Mouse (Mus musculus) left cerebral cortex, adult 2 months (tissue): ENCODE measurements around the gene Stx16. TPM values are rescaled to one million over a fixed set of nuclear protein-coding genes. Genes with fewer than 3 reads are reported as not detected.
A peak's percentile ranks its signal among the peaks of the same experiment; 100 is the strongest.

Source experiments
- DNase-seq, 2 experiments: peaks; one replicate each; pipeline ENCODE4 v3.0.0; 2021 to 2022; ENCODE audit warnings: low spot score in 2 of 2, mixed read lengths in 1 of 2; ENCODE audit errors: extremely low spot score in 1 of 2
- H3K27ac ChIP-seq: fragments of 200-600 bp; 2 replicates; pipeline ENCODE4 v1.8.1; 2022
- H3K4me3 ChIP-seq: fragments of 200-600 bp; 2 replicates; pipeline ENCODE4 v1.8.1; 2022
- CTCF ChIP-seq: fragments of 200-600 bp; IDR thresholded peaks from 2 replicates; pipeline ENCODE4 v1.8.1; 2022; ENCODE audit warnings: antibody characterized with exemption, mild to moderate bottlenecking, moderate library complexity
- intact Hi-C: fragments of 180-260 bp; cut with DNase I; formaldehyde crosslinking; loops from one replicate; pipeline ENCODE4 v1.15.1; 2025
- total RNA-seq, 2 experiments: library from RNA; stranded (reverse); gene quantifications; 2 replicates each; pipeline ENCODE4 v1.2.3; 2021

Stx16 gene
- total RNA-seq, 2 experiments from 2014 or later, result 57.5 to 62.2 TPM

DNA sequence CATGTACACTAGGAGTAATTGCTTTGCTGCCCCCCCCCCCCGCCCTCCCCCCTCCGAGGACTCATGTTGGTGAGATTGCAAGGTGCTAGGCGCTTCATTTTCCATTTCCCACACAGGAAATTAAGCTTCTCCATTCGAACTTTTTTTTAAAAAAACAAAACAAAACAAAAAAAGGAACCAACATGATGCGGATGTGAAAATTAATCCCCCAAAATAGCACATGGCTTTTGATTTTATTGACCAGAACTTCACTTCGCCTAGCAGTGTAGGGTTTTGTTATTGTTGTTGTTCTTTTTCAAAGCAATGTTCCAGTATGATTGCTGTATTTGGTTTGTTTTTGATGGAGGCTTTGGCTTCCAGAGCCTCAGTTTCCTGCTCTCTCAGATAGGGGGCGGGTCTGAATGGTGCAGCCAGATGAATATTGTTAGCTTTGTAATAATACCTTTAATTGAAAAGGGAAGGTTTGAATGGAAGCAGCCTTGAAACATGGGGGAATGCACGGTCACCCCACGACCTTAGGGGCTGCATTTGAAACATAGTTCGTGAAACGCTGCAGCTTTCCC, 1.7 kb downstream of the Stx16 start:
- H3K4me3 ChIP-seq, result peak overlapping the region; percentile 22
- intact Hi-C loops, result loop anchor here (2.0 to 10.0 kb wide), 3 partner anchors 219 to 491 kb away; no protein-coding TSS in a partner anchor
- no peak overlapping the region for H3K27ac ChIP-seq
- no peak for DNase-seq
- TF ChIP-seq CTCF, result no peak; the same call in 1 of the 2 replicates

DNA sequence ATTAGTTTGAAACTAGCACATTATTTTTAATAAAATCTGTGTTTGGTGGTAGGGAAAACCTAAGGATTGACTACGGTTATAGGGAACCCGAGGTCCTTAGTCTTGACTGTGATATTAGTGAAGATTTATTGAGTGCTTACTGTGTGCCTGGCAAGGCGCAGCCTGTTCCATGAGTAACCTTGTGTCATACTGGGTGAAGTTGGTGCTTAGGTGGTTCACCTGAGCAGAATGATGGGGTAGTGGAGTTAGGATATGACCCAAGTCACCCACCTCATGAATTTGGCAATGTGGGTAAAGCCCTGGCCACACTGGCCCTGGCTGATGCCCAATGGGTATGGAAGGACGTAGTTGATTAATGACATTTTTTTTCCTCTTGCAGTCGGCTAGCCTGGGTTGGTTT, 5.7 kb downstream of the Stx16 start:
- no peak for DNase-seq
- no peak for TF ChIP-seq CTCF
- Histone ChIP-seq H3K4me3 (no peak overlapping the region), H3K27ac (no peak overlapping the region)
- intact Hi-C loops, result no loop called here

DNA sequence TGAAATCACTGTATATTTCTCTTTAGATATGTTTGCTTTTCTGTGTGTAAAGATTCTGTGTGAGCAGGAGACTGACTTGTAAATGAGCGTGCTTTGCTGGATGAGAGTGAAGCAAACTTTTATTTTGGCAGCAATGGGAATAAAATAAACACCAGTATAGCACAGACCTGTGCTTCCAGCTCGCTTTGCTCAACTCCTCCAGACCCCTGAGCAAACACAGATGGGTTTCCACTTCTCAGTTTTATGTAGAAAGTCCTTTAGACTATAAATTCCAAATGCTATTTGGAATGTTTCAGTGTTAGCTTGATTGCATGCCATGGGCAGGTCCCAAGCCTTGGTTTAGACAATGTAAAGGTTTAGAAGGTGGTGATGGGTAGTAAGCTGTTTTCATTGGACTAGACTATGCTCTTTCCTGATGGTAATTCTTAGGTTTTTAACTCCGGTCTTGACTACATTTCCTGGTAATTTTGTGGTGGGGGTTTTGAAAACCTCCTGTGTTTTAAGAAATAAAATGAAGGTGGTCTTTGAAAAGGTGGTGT, 6.3 kb downstream of the Stx16 start:
- no peak for DNase-seq

DNA sequence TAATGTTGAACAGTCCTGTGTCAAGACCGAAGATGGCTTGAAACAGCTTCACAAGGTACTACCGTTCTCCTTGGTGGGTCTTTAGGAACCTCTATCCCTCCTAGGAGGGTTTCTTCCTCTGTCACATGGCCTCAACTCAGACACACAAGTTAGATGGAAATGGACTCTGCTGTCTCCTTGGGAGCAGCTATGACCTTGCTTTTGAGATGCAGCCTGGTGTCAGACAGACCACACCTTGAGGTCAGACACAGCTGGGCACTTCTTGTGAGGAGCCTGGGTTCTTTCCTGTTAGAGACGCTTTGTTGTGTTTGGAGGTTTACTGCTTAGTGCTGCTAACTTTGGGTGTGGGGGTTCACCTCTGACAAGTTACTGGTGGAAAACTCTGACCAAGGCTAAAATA, 19.0 kb downstream of the Stx16 start:
- no peak for TF ChIP-seq CTCF
- Histone ChIP-seq H3K27ac (no peak overlapping the region), H3K4me3 (no peak overlapping the region)
- intact Hi-C loops, result no loop called here
- no peak for DNase-seq

More for the DNA sequence above, 6.3 kb downstream of the Stx16 start:
- no peak for TF ChIP-seq CTCF
- intact Hi-C loops, result no loop called here
- H3K4me3 ChIP-seq, result no peak overlapping the region
- H3K27ac ChIP-seq, result no peak overlapping the region

DNA sequence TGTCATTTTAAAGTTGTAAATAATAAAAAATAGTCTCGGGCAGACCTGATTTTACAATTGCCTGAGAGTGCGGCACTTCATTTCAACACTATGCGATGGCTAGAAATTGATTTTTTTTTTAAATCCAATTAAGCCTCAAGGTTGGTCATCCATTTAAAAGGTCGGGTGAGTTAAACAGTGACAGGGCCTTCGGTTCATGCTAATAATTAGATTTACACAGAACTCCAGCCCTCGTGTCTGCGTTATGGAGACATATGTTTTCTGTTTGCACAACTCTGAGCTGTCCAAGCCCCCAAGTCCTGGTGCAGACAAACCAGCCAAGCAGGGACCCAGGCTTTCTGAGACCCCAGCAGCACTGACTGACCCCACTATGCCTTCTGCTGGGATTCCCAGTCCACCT, 26.3 kb downstream of the Stx16 start:
- Histone ChIP-seq H3K4me3 (no peak overlapping the region), H3K27ac (no peak overlapping the region)
- TF ChIP-seq CTCF, result no peak
- no peak for DNase-seq
- intact Hi-C loops, result no loop called here

DNA sequence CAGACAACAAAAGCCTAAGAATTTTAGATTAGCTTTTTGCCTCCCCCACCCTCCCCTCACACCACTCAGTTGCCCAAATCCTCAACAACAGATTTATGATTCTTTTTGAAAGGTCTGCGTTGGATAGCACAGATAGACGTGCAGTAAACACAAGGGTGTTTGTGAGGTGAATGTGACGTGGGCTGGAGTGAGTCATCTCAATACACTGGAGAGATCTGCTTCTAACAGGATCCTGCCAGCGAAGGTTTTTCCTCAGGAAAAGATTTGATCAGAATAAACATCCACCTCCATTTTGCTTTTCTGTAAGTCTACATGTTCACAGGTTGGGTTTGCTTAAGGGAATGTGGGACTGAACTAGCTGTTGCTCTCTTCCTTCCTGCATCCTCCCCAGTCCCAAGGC, 27.4 kb downstream of the Stx16 start:
- intact Hi-C loops, result no loop called here
- H3K27ac ChIP-seq, result no peak overlapping the region
- no peak for TF ChIP-seq CTCF
- no peak for DNase-seq
- no peak overlapping the region for H3K4me3 ChIP-seq

DNA sequence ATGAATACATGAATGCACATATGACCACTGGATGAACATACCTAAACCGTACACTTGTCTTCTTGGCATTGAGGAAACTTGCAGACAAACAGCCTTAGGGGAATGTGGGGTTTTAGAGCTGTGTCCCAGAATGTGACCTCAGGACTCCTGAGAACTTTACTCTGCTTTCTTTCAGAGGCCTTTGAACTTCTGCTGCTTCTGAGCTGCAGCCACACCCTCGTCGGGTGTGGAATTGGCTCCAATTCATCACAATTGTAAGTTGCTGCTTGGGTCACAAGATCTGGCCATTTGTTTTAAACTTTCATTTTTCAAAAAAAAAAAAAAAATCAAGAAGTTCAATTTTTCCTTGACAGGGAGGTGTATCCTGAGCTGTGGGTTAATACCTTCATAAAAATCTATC, 31.3 kb downstream of the Stx16 start:
- TF ChIP-seq CTCF, result no peak
- Histone ChIP-seq H3K27ac (no peak overlapping the region), H3K4me3 (no peak overlapping the region)
- intact Hi-C loops, result no loop called here
- no peak for DNase-seq

DNA sequence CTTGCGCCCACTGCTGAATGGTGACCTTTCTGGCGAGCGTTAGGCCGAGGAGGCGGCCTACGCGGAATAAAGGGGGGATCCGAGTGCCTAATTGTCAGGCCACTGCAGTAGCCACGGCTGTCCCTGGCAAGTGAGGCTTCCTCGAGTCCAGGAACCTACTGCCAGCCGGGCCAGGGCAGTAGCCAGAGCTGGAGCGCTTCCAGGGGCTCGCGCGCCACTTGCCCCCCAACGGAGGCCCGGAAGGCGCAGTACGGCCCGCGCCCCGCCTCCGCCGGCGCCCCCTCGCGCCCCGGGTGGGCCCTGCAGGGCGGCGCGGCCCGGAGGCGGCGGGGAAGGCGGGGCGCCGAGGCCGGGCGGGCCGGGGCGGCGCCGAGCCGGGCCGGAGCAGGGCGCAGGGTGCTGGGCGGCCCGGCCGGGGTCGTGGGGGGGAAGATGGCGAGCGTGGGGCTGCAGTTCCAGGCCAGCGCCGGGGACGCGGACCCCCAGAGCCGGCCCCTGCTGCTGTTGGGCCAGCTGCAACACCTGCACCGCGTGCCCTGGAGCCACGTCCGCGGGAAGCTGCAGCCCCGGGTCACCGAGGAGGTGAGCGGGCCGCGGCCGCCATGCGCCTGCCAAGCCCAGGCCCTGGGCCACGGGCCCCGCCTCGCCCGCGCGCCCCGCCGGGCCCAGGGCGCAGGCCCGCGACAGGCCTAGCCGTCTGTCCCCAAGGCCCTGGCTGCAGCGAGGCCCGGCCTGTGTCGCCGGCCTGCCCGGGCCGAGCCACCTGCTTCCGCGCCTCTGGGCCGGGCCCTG, 34.1 kb downstream of the Stx16 start, which contains the start of gene Npepl1:
Npepl1 (plus strand) TSS at position 359 of the 792 bp plus-strand sequence.
- peak; percentile 26 for TF ChIP-seq CTCF
- intact Hi-C loops, result no loop called here
- peak; percentile 49 to 59 for DNase-seq
- peak within 1 kb of the TSS; percentile 74 for H3K27ac ChIP-seq
- peak within 1 kb of the TSS; percentile 46 for H3K4me3 ChIP-seq

DNA sequence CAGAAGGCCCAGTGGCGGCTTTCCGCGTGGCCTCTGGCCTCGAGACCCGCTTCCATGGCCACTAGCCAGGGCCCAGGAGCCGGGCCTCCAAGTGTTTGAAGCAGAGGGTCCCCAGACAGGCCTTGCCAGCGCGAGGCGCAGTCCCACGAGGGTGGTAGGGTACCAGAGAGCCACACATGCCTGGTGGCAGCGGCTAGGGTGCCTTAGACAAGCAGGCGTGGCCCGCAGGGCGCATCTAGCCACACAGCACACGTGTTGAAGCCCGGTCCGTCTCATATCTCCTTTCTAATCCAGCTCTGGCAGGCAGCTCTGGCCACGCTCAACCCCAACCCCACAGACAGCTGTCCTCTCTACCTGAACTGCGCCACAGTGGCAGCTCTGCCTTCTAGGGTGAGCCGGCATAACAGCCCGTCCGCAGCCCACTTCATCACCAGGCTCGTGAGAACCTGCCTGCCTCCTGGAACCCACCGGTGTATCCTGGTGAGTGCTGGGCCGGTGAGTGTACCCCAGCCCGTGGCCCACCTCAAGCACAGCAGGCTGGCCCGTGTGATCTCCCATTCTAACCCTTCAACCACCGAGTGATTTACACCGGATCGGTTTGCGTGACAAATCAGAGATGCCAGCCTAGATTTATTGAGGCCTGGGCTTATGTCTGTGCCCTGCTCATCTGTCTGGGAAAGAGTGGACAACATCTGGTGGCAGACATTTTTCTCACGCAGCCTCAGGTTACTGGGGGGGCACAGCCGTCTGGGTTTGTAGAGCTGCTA, 34.9 kb downstream of the Stx16 start:
- intact Hi-C loops, result no loop called here
- no peak for TF ChIP-seq CTCF
- Histone ChIP-seq H3K4me3 (peak overlapping the region; percentile 46), H3K27ac (no peak overlapping the region; the same call in 1 of the 2 replicates)
- DNase-seq, result no peak

DNA sequence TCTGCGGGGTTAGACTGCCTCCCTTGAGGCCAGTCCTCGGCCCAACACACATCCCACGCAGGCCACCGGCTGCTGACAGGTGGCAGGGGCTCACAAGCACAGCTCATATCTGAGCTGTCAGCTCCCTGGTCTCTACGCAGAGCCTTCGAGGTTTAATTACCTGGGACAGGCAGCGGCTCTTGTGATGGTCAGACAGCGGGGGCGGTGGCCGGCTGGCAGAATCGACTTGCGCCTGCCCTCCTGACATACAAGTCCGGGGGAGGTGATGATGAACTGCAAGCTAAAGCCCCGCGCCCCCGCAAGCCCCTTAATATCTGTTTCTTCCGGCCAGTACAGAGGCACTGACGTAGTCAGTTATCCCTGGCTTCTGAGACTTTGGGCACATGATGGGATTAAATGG, 36.8 kb downstream of the Stx16 start:
- Histone ChIP-seq H3K4me3 (no peak overlapping the region), H3K27ac (no peak overlapping the region)
- intact Hi-C loops, result no loop called here
- no peak for DNase-seq
- TF ChIP-seq CTCF, result no peak

DNA sequence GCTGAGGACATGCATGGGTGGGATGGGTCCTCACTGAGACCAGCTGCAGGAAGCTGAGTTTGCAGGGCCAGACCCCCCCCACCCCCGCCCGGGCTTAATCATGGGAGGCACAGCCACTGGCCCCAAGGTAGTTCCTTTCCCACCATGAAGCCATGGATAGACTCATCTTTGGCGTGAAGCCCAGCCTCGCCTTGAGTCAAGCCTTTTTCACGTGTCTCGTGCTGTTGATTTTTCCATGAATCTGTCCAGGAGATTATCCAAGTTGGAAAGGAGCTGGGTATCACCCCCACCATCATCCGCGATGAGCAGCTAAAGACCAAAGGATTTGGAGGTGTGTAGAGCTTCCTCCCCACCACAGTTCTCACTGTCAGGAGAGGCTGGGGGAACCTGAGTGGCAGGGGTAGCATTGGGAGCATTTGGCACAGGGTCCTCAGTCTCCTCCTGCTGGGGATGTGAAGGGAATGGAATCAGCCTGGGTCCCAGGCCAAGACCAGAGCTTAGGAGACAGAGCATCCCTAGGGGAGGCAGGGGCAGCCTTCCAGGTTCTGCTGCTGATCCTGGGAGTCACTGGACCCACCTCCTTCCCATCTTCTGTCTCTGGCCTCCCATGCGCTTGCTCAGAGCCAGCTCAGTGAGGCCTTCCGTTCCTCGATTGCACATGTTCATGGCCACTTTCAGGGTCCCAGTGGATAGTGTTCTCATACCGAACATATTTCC, 38.2 kb downstream of the Stx16 start:
- DNase-seq, result no peak
- intact Hi-C loops, result no loop called here
- TF ChIP-seq CTCF, result no peak

DNA sequence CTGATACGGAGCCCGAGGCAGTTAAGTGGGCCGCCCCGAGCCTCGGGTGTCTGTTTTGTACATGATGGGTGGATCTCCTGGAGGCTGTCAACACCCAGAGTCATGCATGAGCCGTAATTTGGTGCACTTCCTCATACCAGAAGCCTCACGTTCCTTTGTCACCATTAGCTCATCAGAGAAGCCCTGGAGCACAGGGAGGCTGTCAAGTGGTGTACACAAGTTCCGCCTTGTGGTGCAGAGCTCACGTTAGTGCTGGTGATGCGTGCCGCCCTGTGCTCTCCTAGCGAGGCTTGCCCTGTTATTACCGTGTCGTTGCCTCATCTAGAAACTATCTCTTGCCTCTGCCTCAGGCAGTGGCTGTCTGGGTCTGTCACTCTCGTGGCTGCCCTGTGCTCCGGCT, 40.8 kb downstream of the Stx16 start:
- Histone ChIP-seq H3K27ac (no peak overlapping the region), H3K4me3 (no peak overlapping the region)
- TF ChIP-seq CTCF, result no peak
- DNase-seq, result no peak
- intact Hi-C loops, result no loop called here

More for the DNA sequence above, 38.2 kb downstream of the Stx16 start:
- Histone ChIP-seq H3K27ac (no peak overlapping the region), H3K4me3 (no peak overlapping the region)
